Mouse (Mus musculus) ES-E14 (cell line): ENCODE results near the gene Mast3. TPM values are rescaled to one million over a fixed set of nuclear protein-coding genes. Genes with fewer than 3 reads are reported as not detected.

Experiments used
- DNase-seq: peaks from one replicate; pipeline ENCODE4 v3.0.0-alpha.2; 2013; ENCODE audit warnings: low read depth, low spot score
- H3K27ac ChIP-seq: 2 replicates; pipeline ENCODE4 v1.5.1; 2012; ENCODE audit warnings: low read depth, mild to moderate bottlenecking, low read length, moderate library complexity, mixed read lengths; ENCODE audit not compliant: poor library complexity, insufficient read depth, severe bottlenecking
- H3K36me3 ChIP-seq: 2 replicates; pipeline ENCODE4 v1.6.1; 2012; ENCODE audit warnings: mild to moderate bottlenecking, low read length, moderate library complexity, mixed read lengths; ENCODE audit not compliant: control insufficient read depth, poor library complexity, insufficient read depth, severe bottlenecking
- H3K4me1 ChIP-seq, 2 experiments: fragments of 150-350 bp in 1 of 2; sonication (generic) in 1 of 2; 2 replicates each; pipeline ENCODE4 v1.6.1; 2012; ENCODE audit warnings: low read length in 2 of 2, mild to moderate bottlenecking in 1 of 2, mixed read lengths in 1 of 2; ENCODE audit not compliant: control insufficient read depth in 2 of 2, insufficient read depth in 2 of 2, poor library complexity in 1 of 2
- H3K4me3 ChIP-seq, 2 experiments: fragments of 150-350 bp in 1 of 2; sonication (generic) in 1 of 2; 2 replicates each; pipeline ENCODE4 v1.5.1; 2012; ENCODE audit warnings: low read length in 2 of 2, low read depth in 1 of 2, mild to moderate bottlenecking in 1 of 2, mixed read lengths in 1 of 2; ENCODE audit not compliant: insufficient read depth in 1 of 2, poor library complexity in 1 of 2, severe bottlenecking in 1 of 2
- H3K9ac ChIP-seq: 2 replicates; pipeline ENCODE4 v1.6.1; 2012; ENCODE audit warnings: low read depth, mild to moderate bottlenecking, low read length, mixed read lengths; ENCODE audit not compliant: poor library complexity, insufficient read depth, severe bottlenecking
- H3K9me3 ChIP-seq: fragments of 150-350 bp; sonication (generic); 2 replicates; pipeline ENCODE4 v1.6.1; 2012; ENCODE audit warnings: low read depth, mild to moderate bottlenecking, low read length; ENCODE audit not compliant: control insufficient read depth, insufficient read depth
- CHD2 ChIP-seq: IDR thresholded peaks from 2 replicates; pipeline ENCODE4 v1.6.1; 2014; ENCODE audit warnings: mild to moderate bottlenecking, low read depth, low read length, inconsistent platforms
- HCFC1 ChIP-seq: IDR thresholded peaks from 2 replicates; pipeline ENCODE4 v1.6.1; 2012; ENCODE audit warnings: low read length, inconsistent platforms, borderline replicate concordance; ENCODE audit not compliant: insufficient read depth
- MAFK ChIP-seq: IDR thresholded peaks from 2 replicates; pipeline ENCODE4 v1.6.1; 2014; ENCODE audit warnings: mild to moderate bottlenecking, low read depth, low read length, inconsistent platforms; ENCODE audit not compliant: insufficient read depth
- ZC3H11A ChIP-seq: IDR thresholded peaks from 2 replicates; pipeline ENCODE4 v1.6.1; 2012; ENCODE audit warnings: low read depth, mild to moderate bottlenecking, inconsistent platforms, low read length, borderline replicate concordance
- ZNF384 ChIP-seq: IDR thresholded peaks from 2 replicates; pipeline ENCODE4 v1.6.1; 2012; ENCODE audit warnings: low read depth, low read length, inconsistent platforms
- in situ Hi-C, 2 experiments: fragments of 600-800 bp; cut with MboI; formaldehyde crosslinking; loops; one replicate each; pipeline ENCODE4 v1.15.1; 2025; ENCODE audit warnings: low sequenced_read_pairs in 2 of 2, inconsistent platforms in 1 of 2; ENCODE audit not compliant: unreplicated experiment in 2 of 2
- total RNA-seq: library from RNA; depleted of rRNA; stranded (reverse); fragments of 300-350 nt; gene quantifications from 2 replicates; pipeline ENCODE4 v1.2.3, GENCODE M21; 2012

Mast3 gene
- total RNA-seq, 1 experiment, result 7.8 TPM

DNA sequence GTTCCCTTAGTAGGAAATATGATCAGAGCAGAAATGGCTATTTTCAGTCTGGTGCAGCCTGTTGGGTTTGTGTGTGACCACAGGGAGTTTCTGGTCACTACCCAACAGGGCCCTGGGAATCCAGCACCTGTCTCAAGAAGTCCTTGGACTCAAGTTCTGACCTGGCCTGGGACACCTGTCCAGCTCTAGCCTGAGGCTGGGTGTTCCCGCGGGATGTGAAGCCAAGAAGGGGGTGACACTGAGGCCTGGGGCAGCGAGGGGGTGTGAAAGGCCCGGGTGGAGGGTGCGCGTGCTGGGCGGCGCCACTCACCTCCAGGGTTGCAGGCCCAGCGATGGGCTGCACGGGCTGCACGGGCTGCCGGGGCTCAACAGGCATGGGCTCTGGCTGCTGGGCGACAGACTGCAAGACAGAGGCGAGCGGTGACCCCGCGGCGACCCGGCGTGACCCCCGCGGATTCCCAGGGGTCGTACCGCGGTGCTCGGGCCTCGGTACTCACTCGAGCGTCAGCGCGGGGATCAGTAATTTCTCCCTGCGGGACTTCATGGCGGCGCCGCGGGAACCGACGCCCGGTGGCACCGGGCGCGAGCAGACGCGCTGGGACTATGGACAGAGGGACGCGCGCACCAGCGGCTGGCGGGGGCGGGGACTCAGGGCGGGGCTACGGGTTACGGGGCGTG, 8.3 kb downstream of the Mast3 start:
- Histone ChIP-seq H3K9me3 (no peaks in the 10 kb centered on the region), H3K4me1 (peaks cover 0 to 11% of the 10 kb centered on the region in 2 experiments; a peak in 2 of 4 replicates), H3K4me3 (peak overlapping the region; percentile 76 to 97), H3K27ac (no peak overlapping the region), H3K9ac (peak overlapping the region; percentile 69), H3K36me3 (no peaks in the 10 kb centered on the region; the same call in 1 of the 2 replicates)
- no peak for DNase-seq
- in situ Hi-C loops, result no loop called here
- TF ChIP-seq ZNF384, result no peak
- no peak for TF ChIP-seq HCFC1

DNA sequence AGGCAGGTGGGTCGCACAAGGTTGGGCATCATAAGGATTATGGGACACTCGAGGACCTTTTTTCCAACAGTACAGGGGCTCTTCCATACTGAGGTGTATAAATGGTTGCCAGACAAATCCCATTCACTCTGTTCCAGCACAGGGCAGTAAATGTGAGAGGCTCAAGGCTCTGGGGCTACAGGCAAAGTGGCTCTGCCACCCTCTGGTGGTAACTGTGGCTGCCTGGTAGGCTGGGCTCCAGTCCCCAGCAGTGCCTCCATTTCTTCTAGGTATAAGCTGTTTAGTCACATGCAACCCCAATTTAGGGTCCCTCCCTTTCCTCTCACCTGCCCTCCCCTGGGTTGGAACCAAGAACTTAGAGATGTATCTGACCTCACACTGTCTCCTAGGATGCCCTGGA, 9.5 kb downstream of the Mast3 start:
- peaks cover 0 to 14% of the 10 kb centered on the region in 2 experiments; a peak in 1 of 4 replicates for H3K4me1 ChIP-seq

DNA sequence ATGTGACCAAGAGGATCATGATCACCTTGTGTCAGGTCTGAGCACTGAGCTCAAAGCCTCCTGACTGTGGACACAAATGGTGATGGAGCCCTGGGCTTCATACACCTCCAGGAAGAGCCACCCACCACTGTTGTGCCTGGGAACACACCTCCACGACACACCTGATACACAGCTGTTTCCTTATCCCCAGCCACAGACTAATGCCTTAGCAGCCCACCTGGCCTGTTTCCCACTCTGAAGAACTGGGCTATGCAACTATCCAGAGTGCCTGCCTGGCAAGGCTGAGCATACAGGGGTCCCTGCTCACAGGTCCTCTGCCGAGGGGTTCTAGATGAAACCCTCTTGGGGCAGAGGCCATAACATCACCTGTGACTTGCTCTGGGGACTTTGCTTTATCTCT, 10.6 kb downstream of the Mast3 start:
- in situ Hi-C loops, result no loop called here
- DNase-seq, result no peak
- no peak overlapping the region for H3K27ac ChIP-seq
- TF ChIP-seq HCFC1, result no peak
- TF ChIP-seq CHD2, result no peak
- no peak for TF ChIP-seq ZC3H11A
- TF ChIP-seq MAFK, result no peak
- no peak for TF ChIP-seq ZNF384
- H3K4me3 ChIP-seq, result no peak overlapping the region
- H3K36me3 ChIP-seq, result no peaks in the 10 kb centered on the region
- H3K9me3 ChIP-seq, result no peaks in the 10 kb centered on the region
- peaks cover 0 to 14% of the 10 kb centered on the region in 2 experiments; a peak in 1 of 4 replicates for H3K4me1 ChIP-seq
- no peak overlapping the region for H3K9ac ChIP-seq

More for the DNA sequence above, 9.5 kb downstream of the Mast3 start:
- Histone ChIP-seq H3K4me3 (no peak overlapping the region), H3K9me3 (no peaks in the 10 kb centered on the region), H3K9ac (no peak overlapping the region), H3K36me3 (no peaks in the 10 kb centered on the region; the same call in 1 of the 2 replicates), H3K27ac (no peak overlapping the region)
- TF ChIP-seq ZC3H11A (no peak), CHD2 (no peak), HCFC1 (no peak), ZNF384 (no peak), MAFK (no peak)
- no peak for DNase-seq
- in situ Hi-C loops, result no loop called here

DNA sequence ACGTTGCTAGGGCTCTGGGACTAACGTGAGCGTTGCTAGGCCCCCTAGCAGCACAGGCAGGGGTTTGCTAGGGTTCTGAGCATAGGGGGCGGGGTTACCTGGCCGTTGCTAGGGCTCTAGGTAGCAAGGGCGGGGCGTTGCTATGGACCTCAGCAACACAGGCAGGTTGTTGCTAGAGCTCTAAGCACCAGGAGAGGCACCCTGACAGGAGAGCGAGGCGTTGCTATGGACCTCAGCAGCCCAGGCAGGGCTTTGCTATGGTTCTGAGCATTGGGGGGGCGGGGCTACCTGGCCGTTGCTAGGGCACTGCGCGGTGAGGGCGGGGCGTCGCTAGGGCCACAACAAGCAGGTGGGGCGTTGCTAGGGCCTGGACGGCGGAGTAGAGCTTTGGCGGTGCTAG, 12.2 kb downstream of the Mast3 start:
- in situ Hi-C loops, result no loop called here
- Histone ChIP-seq H3K27ac (peak overlapping the region; percentile 54; the same call in 1 of the 2 replicates), H3K4me1 (peaks cover 0 to 21% of the 10 kb centered on the region in 2 experiments; a peak in 2 of 4 replicates), H3K9ac (peak overlapping the region; percentile 5; the same call in 1 of the 2 replicates), H3K36me3 (no peaks in the 10 kb centered on the region), H3K4me3 (peak overlapping the region; percentile 71 to 75), H3K9me3 (no peaks in the 10 kb centered on the region)
- TF ChIP-seq ZC3H11A, result no peak
- TF ChIP-seq HCFC1, result no peak
- TF ChIP-seq ZNF384, result no peak
- no peak for TF ChIP-seq CHD2
- no peak for TF ChIP-seq MAFK
- peak; percentile 88 for DNase-seq
